Mouse (Mus musculus) forebrain, embryonic 14.5 days (tissue): Measurements from ENCODE around the gene Gm5148. TPM values are rescaled to one million over a fixed set of nuclear protein-coding genes. Genes with fewer than 3 reads are reported as not detected.

Experiments
- ATAC-seq: fragments of 200-750 bp; cut with Nextera tagmentation; 2 replicates; pipeline ENCODE4 v1.8.0; 2017; ENCODE audit warnings: mild to moderate bottlenecking, moderate library complexity
- DNase-seq: peaks from one replicate; pipeline ENCODE4 v3.0.0-alpha.2; 2015; ENCODE audit warnings: low spot score
- H3K27ac ChIP-seq: fragments of 300-500 bp; sonication (generic); 2 replicates; pipeline ENCODE4 v1.5.1; 2014; ENCODE audit warnings: low read depth, mild to moderate bottlenecking, control low read depth, low read length, moderate library complexity
- H3K27me3 ChIP-seq: fragments of 300-500 bp; sonication (generic); replicated peaks from 2 replicates; pipeline ENCODE4 v1.6.1; 2014; ENCODE audit warnings: low read length, control low read depth, mixed read lengths; ENCODE audit not compliant: control insufficient read depth, insufficient read depth
- H3K36me3 ChIP-seq: fragments of 300-500 bp; sonication (generic); 2 replicates; pipeline ENCODE4 v1.6.1; 2014; ENCODE audit warnings: low read length, control low read depth; ENCODE audit not compliant: control insufficient read depth, insufficient read depth
- H3K4me1 ChIP-seq: fragments of 300-500 bp; sonication (generic); 2 replicates; pipeline ENCODE4 v1.6.1; 2014; ENCODE audit warnings: antibody characterized with exemption, low read length, control low read depth; ENCODE audit not compliant: control insufficient read depth, insufficient read depth
- H3K4me2 ChIP-seq: fragments of 300-500 bp; sonication (generic); 2 replicates; pipeline ENCODE4 v1.6.1; 2014; ENCODE audit warnings: mild to moderate bottlenecking, control low read depth, low read length
- H3K4me3 ChIP-seq: fragments of 300-500 bp; sonication (generic); 2 replicates; pipeline ENCODE4 v1.5.1; 2014; ENCODE audit warnings: low read depth, low read length, control low read depth
- H3K9ac ChIP-seq: fragments of 300-500 bp; sonication (generic); 2 replicates; pipeline ENCODE4 v1.6.1; 2014; ENCODE audit warnings: mild to moderate bottlenecking, low read length, control low read depth, moderate library complexity
- H3K9me3 ChIP-seq: fragments of 300-500 bp; sonication (generic); replicated peaks from 2 replicates; pipeline ENCODE4 v1.6.1; 2016; ENCODE audit warnings: low read length, control low read depth, mixed read lengths; ENCODE audit not compliant: control insufficient read depth
- WGBS: fragments of 180-500 bp; shearing (Covaris S2); extraction: QIAGEN DNeasy Blood & Tissue Kit; methylation state at CpG from one replicate; pipeline ENCODE4 v1.1.7; 2014; 5-methylcytosine and 5-hydroxymethylcytosine counted together
- polyA plus RNA-seq: library from polyadenylated mRNA; unstranded; fragments of >200 nt; fragmentation: Nextera tagmentation; extraction: Ambion mirVana; gene quantifications from 2 replicates; pipeline ENCODE4 v1.2.1, GENCODE M21; 2014

Gm5148 gene
- polyA plus RNA-seq, 1 experiment from 2014 or later = 8.8 TPM

GRCm38 (mm10) chr3:37727392-37727791 lies 3.1 kb upstream of the Gm5148 start:
- H3K4me1 ChIP-seq = peaks cover 7% of the 10 kb centered on the region
- no peaks in the 10 kb centered on the region for H3K27me3 ChIP-seq
- H3K4me2 ChIP-seq = no peak overlapping the region
- H3K36me3 ChIP-seq = no peaks in the 10 kb centered on the region
- WGBS = 76% methylated on average over 5 of the region's 5 CpGs
- no peak for ATAC-seq
- H3K9ac ChIP-seq = no peak overlapping the region
- no peak overlapping the region for H3K27ac ChIP-seq
- H3K9me3 ChIP-seq = no peaks in the 10 kb centered on the region
- H3K4me3 ChIP-seq = no peak overlapping the region
- DNase-seq = no peak

GRCm38 (mm10) chr3:37726501-37727140 lies 2.3 kb upstream of the Gm5148 start:
- ATAC-seq (no peak), DNase-seq (no peak)
- H3K27me3 ChIP-seq = no peaks in the 10 kb centered on the region
- no peaks in the 10 kb centered on the region for H3K36me3 ChIP-seq
- H3K27ac ChIP-seq = no peak overlapping the region
- peaks cover 7% of the 10 kb centered on the region for H3K4me1 ChIP-seq
- no peak overlapping the region for H3K4me3 ChIP-seq
- WGBS = 81% methylated on average over 4 of the region's 4 CpGs
- no peak overlapping the region for H3K9ac ChIP-seq
- H3K4me2 ChIP-seq = no peak overlapping the region
- no peaks in the 10 kb centered on the region for H3K9me3 ChIP-seq

- Histone ChIP-seq H3K27ac (no peak overlapping the region), H3K9ac (no peak overlapping the region), H3K27me3 (no peaks in the 10 kb centered on the region), H3K9me3 (no peaks in the 10 kb centered on the region), H3K4me3 (no peak overlapping the region), H3K36me3 (no peaks in the 10 kb centered on the region), H3K4me1 (peaks cover 7% of the 10 kb centered on the region), H3K4me2 (no peak overlapping the region)
- DNase-seq (no peak), ATAC-seq (no peak)
- 89% methylated on average over 6 of the region's 6 CpGs for WGBS
Measured at GRCm38 (mm10) chr3:37724946-37725735, 851 bp upstream of the Gm5148 start.

GRCm38 (mm10) chr3:37723662-37724170 lies 574 bp downstream of the Gm5148 start:
- H3K27ac ChIP-seq = peak overlapping the region; percentile 52
- peaks cover 7% of the 10 kb centered on the region for H3K4me1 ChIP-seq
- peak overlapping the region; percentile 61 for H3K9ac ChIP-seq
- 1% methylated on average over 17 of the region's 17 CpGs for WGBS
- peak; percentile 68 for ATAC-seq
- peak; percentile 73 for DNase-seq
- H3K36me3 ChIP-seq = no peaks in the 10 kb centered on the region
- peak overlapping the region; percentile 38 for H3K4me3 ChIP-seq
- H3K4me2 ChIP-seq = peak overlapping the region; percentile 81
- no peaks in the 10 kb centered on the region for H3K27me3 ChIP-seq
- no peaks in the 10 kb centered on the region for H3K9me3 ChIP-seq

- peak overlapping the region; percentile 81 for H3K4me2 ChIP-seq
- H3K36me3 ChIP-seq = no peaks in the 10 kb centered on the region
- ATAC-seq (peak; percentile 6; the same call in 1 of the 2 replicates), DNase-seq (peak; percentile 53)
- 9% methylated on average over 11 of the region's 11 CpGs for WGBS
- H3K9me3 ChIP-seq = no peaks in the 10 kb centered on the region
- peaks cover 7% of the 10 kb centered on the region for H3K4me1 ChIP-seq
- H3K27ac ChIP-seq = no peak overlapping the region; the same call in 1 of the 2 replicates
- H3K4me3 ChIP-seq = peak overlapping the region; percentile 38
- H3K9ac ChIP-seq = peak overlapping the region; percentile 61; the same call in 1 of the 2 replicates
- H3K27me3 ChIP-seq = no peaks in the 10 kb centered on the region
Measured at GRCm38 (mm10) chr3:37723061-37723521, 1.2 kb downstream of the Gm5148 start.

GRCm38 (mm10) chr3:37722487-37723060 lies 1.7 kb downstream of the Gm5148 start:
- Histone ChIP-seq H3K27me3 (no peaks in the 10 kb centered on the region), H3K9ac (peak overlapping the region; percentile 29; the same call in 1 of the 2 replicates), H3K4me2 (peak overlapping the region; percentile 81), H3K4me3 (no peak overlapping the region), H3K36me3 (no peaks in the 10 kb centered on the region), H3K4me1 (peaks cover 7% of the 10 kb centered on the region), H3K27ac (no peak overlapping the region; the same call in 1 of the 2 replicates), H3K9me3 (no peaks in the 10 kb centered on the region)
- ATAC-seq = no peak
- 48% methylated on average over 12 of the region's 12 CpGs for WGBS
- no peak for DNase-seq

GRCm38 (mm10) chr3:37716992-37717391 lies 7.3 kb downstream of the Gm5148 start:
- no peaks in the 10 kb centered on the region for H3K4me1 ChIP-seq
- H3K4me3 ChIP-seq = no peak overlapping the region
- H3K4me2 ChIP-seq = no peak overlapping the region
- no peak overlapping the region for H3K27ac ChIP-seq
- H3K9me3 ChIP-seq = no peaks in the 10 kb centered on the region
- WGBS = 89% methylated on average over 2 of the region's 2 CpGs
- H3K9ac ChIP-seq = no peak overlapping the region
- ATAC-seq (no peak), DNase-seq (no peak)
- H3K27me3 ChIP-seq = no peaks in the 10 kb centered on the region
- H3K36me3 ChIP-seq = no peaks in the 10 kb centered on the region

GRCm38 (mm10) chr3:37715734-37716133 lies 8.6 kb downstream of the Gm5148 start:
- no peak overlapping the region for H3K9ac ChIP-seq
- no peaks in the 10 kb centered on the region for H3K27me3 ChIP-seq
- H3K4me1 ChIP-seq = no peaks in the 10 kb centered on the region
- WGBS = 83% methylated on average over 7 of the region's 7 CpGs
- H3K4me3 ChIP-seq = no peak overlapping the region
- no peak overlapping the region for H3K4me2 ChIP-seq
- H3K9me3 ChIP-seq = no peaks in the 10 kb centered on the region
- H3K36me3 ChIP-seq = no peaks in the 10 kb centered on the region
- H3K27ac ChIP-seq = no peak overlapping the region
- ATAC-seq (no peak), DNase-seq (no peak)
